Mouse (Mus musculus) WW6 (cell line): ENCODE data around the gene Gnb4.

ENCODE experiments used
- DNase-seq: peaks from one replicate; pipeline ENCODE4 v3.0.0-alpha.2; 2013; ENCODE audit warnings: low read depth, low spot score

Gene Gnb4

GRCm38 (mm10) chr3:32615376-32615775 lies 1.0 kb downstream of the Gnb4 start:
- no peak for DNase-seq

DNA sequence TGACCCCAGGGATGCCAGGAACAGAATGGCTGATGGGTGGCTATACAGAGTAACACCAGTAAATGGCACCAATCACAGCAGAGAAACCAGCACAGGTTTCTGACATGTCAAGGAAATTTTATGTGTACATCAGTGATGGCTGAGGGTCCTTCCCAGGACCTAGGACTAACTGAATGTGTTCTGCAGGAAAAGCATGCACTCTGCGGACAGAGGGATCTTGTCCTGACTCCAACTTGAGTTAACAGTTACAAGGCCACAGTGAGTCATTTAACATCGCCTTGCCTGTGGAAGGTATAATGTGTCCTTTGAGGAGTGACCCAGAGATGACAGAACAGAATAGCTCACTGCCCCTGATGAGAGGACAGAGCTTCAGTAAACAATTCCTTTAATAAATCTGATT lies 1.6 kb downstream of the Gnb4 start:
- DNase-seq = no peak

- DNase-seq = no peak
Observed at GRCm38 (mm10) chr3:32611606-32612170, 4.7 kb downstream of the Gnb4 start.

DNA sequence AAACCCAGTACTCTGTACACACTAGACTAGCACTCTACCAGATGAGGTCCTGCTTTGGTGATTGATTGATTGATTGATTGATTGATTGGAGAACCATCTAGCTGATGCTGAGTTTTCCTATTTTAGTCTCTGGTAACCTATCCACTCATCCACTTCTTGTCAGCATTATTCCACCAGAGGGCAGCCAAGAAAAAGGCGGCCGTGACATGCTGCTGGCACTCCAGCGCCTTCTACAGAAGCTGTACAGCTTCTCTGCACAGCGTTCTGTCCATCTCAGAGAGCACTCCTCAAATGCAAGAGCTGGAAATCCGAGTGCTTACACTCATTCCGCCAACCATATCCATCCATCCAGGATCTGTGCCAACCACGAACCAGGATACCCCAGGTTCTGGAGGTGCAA lies 5.8 kb downstream of the Gnb4 start:
- DNase-seq = peak; percentile 14

GRCm38 (mm10) chr3:32609233-32609632 lies 7.2 kb downstream of the Gnb4 start:
- no peak for DNase-seq

GRCm38 (mm10) chr3:32601055-32601454 lies 15.3 kb downstream of the Gnb4 start:
- no peak for DNase-seq

DNA sequence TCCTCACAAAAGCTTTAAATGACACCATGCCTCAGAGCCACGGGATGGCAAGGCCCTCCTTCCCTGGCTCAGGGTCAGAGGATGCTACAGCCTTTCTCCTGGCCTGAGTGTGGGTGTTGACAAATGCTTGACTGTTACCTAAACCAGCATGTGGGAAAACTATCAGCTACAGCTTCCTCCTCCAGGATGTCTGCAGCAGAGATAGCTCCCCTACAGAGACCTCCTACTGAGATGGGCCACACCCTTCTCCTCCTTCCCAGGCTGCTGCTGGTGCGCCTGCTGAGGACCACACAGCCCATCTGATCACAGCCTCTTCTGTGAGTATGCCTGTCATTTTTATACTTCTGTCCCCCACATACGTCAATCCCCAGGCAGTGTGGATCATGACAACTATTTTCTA lies 17.1 kb downstream of the Gnb4 start:
- no peak for DNase-seq

- DNase-seq = no peak
Observed at GRCm38 (mm10) chr3:32595080-32595479, 21.3 kb downstream of the Gnb4 start.

DNA sequence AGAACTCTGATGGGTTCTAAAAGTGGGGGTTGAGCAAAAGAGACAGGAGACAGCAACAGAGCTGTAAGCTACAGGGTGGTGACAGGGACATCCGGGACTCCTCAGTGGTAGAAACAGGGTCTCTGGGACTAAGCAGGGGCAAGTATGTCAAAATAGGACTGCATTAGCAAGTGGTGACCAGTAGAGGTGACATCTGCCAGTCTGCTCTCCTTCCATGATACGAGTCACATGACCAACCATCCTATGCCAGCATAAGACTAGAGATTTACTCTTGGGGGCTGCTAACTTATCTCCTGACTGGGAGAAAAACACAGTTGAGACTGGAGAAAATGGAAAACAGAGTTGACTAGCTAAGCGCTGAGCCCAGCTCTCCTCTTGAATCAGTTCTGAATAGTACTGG lies 30.1 kb downstream of the Gnb4 start:
- no peak for DNase-seq

GRCm38 (mm10) chr3:32583489-32583888 lies 32.9 kb downstream of the Gnb4 start:
- DNase-seq = no peak

DNA sequence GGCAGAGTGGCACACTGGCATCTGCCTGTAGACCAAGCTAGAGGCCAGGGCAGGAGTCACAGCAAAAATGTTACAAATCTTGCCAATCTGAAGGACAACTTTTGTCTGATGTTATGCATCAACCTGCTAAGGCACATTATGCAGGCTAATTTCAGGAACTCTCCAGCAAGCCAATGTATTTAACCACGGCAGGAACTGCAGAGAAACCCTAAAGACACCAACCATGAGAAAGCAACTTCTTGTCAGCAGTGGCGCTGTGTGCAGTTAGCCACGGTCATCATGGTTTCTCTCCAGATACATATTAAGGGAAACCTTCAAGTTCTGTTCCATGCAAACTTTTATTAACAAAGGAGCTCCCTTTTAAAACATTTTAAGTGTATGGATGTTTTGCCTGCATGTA lies 34.5 kb downstream of the Gnb4 start:
- no peak for DNase-seq

GRCm38 (mm10) chr3:32580738-32581137 lies 35.6 kb downstream of the Gnb4 start:
- no peak for DNase-seq

DNA sequence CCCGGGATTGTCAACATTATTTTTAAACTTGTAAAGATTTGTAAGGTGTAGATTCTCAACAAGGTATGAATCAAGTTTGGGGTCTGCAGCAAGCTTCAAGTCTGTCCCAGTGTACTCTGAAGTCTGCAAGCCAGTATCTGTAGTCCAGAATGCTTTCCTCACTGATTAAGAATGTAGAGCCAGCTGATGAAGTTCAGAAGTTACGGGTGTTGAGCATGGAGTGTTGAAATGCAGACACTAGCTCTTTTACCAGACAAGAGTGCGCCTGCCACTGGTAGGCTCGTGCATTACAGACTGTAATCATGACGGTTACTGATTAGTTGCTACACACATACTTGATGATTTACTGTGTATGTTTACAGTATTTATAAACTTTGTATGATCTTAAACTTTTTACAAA lies 37.6 kb downstream of the Gnb4 start:
- DNase-seq = no peak

GRCm38 (mm10) chr3:32575151-32575550 lies 41.2 kb downstream of the Gnb4 start:
- DNase-seq = no peak

- no peak for DNase-seq
Observed at GRCm38 (mm10) chr3:32573881-32574280, 42.5 kb downstream of the Gnb4 start.

DNA sequence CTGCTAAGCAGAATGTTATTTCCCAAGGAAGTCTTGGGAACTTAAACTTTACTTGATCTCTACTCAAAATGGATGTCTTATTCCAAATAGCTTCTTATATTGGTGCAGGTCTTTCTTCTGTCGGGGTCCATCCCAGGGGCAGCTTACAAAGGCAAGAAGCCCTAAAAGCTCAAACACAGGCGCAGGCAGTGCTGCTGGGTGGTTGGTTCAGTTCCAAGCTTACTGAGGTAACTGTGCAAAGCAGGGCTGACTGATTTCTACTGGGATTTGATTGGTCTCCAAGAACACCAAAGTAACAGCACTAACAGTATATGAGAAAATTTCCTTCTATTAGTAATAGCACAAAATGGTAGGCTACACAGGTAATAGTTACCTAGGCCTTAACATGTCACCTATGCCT lies 43.3 kb downstream of the Gnb4 start:
- DNase-seq = no peak

DNA sequence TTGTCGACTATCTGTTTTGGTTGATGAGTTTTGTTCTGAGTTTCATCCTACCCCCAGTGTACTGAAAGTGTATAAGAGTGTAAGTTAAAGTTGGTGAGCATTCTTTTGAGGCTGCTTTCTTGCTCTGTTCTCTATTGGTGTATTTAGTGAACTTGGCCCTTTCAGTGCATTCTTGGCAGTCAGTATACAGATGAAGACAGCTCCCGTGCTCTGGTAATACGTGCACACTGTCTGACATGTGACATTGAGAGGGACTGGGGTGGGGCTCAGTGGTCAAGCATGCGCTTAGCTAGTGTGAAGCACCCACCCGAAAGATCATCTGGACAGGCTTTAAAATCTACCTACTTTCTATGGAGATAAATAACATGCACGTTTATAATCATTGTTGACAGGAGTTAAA lies 53.0 kb downstream of the Gnb4 start:
- no peak for DNase-seq

- no peak for DNase-seq
Observed at GRCm38 (mm10) chr3:32553061-32553460, 63.3 kb downstream of the Gnb4 start.

DNA sequence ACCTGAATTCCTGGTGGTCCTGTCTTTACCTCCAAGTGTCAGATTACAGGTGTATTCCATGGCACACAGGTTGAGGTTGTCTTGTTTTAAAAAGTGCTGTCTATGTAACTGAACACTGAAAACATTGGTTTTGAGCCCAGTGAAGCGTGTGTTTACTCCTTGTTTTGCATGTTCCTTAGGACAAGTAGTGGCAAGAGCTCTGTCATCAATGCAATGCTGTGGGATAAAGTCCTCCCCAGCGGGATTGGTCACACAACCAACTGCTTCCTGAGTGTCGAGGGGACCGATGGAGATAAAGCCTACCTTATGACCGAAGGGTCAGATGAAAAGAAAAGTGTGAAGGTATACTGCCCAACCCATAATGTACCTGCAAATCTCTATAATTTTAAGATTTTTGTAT lies 78.3 kb downstream of the Gnb4 start:
- DNase-seq = no peak

DNA sequence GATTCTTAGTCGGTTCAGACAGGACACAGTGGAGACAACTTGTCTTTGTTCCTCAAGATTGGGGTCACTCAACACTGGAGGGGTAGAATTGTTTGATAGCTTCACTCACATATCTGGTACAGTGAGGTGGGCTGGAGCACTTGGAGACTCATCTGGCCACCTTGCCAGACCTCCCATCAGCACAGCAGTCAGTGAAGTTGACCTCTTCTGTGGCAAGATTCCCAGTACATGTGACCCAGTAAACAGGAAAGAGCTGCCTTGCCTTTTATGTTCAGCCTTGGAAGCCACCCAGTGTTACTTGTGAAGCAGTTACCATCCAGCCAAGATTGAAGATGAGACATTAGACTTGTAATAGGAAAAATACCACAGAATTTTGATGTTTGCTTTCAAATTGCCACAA lies 78.8 kb downstream of the Gnb4 start:
- DNase-seq = no peak

- no peak for DNase-seq
Observed at GRCm38 (mm10) chr3:32535692-32536091, 80.7 kb downstream of the Gnb4 start.
